Mouse (Mus musculus) small intestine, adult 2 months (tissue): ENCODE results near the gene Rab31.

Source experiments
- CTCF ChIP-seq: fragments of 200-500 bp; IDR thresholded peaks from 2 replicates; pipeline ENCODE4 v1.5.1; 2012; ENCODE audit warnings: low read depth, mild to moderate bottlenecking, control low read depth, inconsistent platforms, low read length, moderate library complexity, mixed read lengths; ENCODE audit not compliant: insufficient replicate concordance, insufficient read length; ENCODE audit errors: extremely low read depth
- POLR2A ChIP-seq: fragments of 200-500 bp; IDR thresholded peaks from 2 replicates; pipeline ENCODE4 v1.6.1; 2012; ENCODE audit warnings: low read depth, mild to moderate bottlenecking, control low read depth, inconsistent platforms, low read length, moderate library complexity

- no peak for TF ChIP-seq CTCF
- TF ChIP-seq POLR2A: no peak
These were observed 71.2 kb downstream of the Rab31 start for GRCm38 (mm10) chr17:65701356-65701755.
